Mouse (Mus musculus) inflammation-experienced regulatory T-cells, adult 6 months (primary cell): Measurements from ENCODE around the gene Pip4k2a. TPM values are rescaled to one million over a fixed set of nuclear protein-coding genes. Genes with fewer than 3 reads are reported as not detected.
A peak's percentile ranks its signal among the peaks of the same experiment; 100 is the strongest.
"Not testable (repeated sequence)": the region's sequence is repeated elsewhere in the genome, so short reads cannot be mapped to it uniquely, and the experiment has no call there.

Experiments used
- ATAC-seq: one replicate; pipeline ENCODE4 v1.8.0; 2017
- polyA plus RNA-seq, 3 experiments: library from polyadenylated mRNA; unstranded; fragments of 100-300 nt; shearing (Covaris generic); gene quantifications; one replicate each; pipeline ENCODE4 v1.2.1; 2017

The Pip4k2a gene
- polyA plus RNA-seq, 3 experiments from 2014 or later: 16.7 to 23.5 (median 18.4) TPM

- ATAC-seq: no peak
Measured at GRCm38 (mm10) chr2:18921570-18922180, 76.3 kb downstream of the Pip4k2a start.

- peak; percentile 66 for ATAC-seq
Measured at GRCm38 (mm10) chr2:18920461-18920877, 77.5 kb downstream of the Pip4k2a start.

GRCm38 (mm10) chr2:18919797-18920354 lies 78.0 kb downstream of the Pip4k2a start:
- no peak for ATAC-seq

- no peak for ATAC-seq
Measured at GRCm38 (mm10) chr2:18917838-18918237, 80.1 kb downstream of the Pip4k2a start.

GRCm38 (mm10) chr2:18917380-18917750 lies 80.6 kb downstream of the Pip4k2a start:
- peak; percentile 53 for ATAC-seq

- ATAC-seq: peak; percentile 26
Measured at GRCm38 (mm10) chr2:18916615-18917379, 81.1 kb downstream of the Pip4k2a start.

GRCm38 (mm10) chr2:18916042-18916407 lies 81.9 kb downstream of the Pip4k2a start:
- no peak for ATAC-seq

- no peak for ATAC-seq
Measured at GRCm38 (mm10) chr2:18915372-18916041, 82.4 kb downstream of the Pip4k2a start.

- no peak for ATAC-seq
Measured at GRCm38 (mm10) chr2:18914750-18915149, 83.2 kb downstream of the Pip4k2a start.

GRCm38 (mm10) chr2:18913642-18914041 lies 84.3 kb downstream of the Pip4k2a start:
- ATAC-seq: no peak

GRCm38 (mm10) chr2:18911251-18911934 lies 86.5 kb downstream of the Pip4k2a start:
- no peak for ATAC-seq

- ATAC-seq: peak; percentile 65
Measured at GRCm38 (mm10) chr2:18910209-18910608, 87.7 kb downstream of the Pip4k2a start.

GRCm38 (mm10) chr2:18909713-18910112 lies 88.2 kb downstream of the Pip4k2a start:
- peak; percentile 29 for ATAC-seq

GRCm38 (mm10) chr2:18907269-18907668 lies 90.7 kb downstream of the Pip4k2a start:
- no peak for ATAC-seq

- no peak for ATAC-seq
Measured at GRCm38 (mm10) chr2:18906421-18907084, 91.4 kb downstream of the Pip4k2a start.

GRCm38 (mm10) chr2:18903301-18904068 lies 94.4 kb downstream of the Pip4k2a start:
- no peak for ATAC-seq

- no peak for ATAC-seq
Measured at GRCm38 (mm10) chr2:18901133-18901532, 96.8 kb downstream of the Pip4k2a start.

- no peak for ATAC-seq
Measured at GRCm38 (mm10) chr2:18900635-18901034, 97.3 kb downstream of the Pip4k2a start.

- ATAC-seq: peak; percentile 93
Measured at GRCm38 (mm10) chr2:18897742-18898256, 100.1 kb downstream of the Pip4k2a start.

GRCm38 (mm10) chr2:18896015-18896414 lies 101.9 kb downstream of the Pip4k2a start:
- ATAC-seq: no peak

- ATAC-seq: not testable (repeated sequence)
Measured at GRCm38 (mm10) chr2:18893336-18893735, 104.6 kb downstream of the Pip4k2a start.
